Mouse (Mus musculus): ENCODE measurements at regions not wholly inside any gene's neighbourhood (a gene's known extent, or its start where the extent isn't known, plus 50 kb on each side); places are given as distances from the start of the nearest gene placed in this dataset.

DNA sequence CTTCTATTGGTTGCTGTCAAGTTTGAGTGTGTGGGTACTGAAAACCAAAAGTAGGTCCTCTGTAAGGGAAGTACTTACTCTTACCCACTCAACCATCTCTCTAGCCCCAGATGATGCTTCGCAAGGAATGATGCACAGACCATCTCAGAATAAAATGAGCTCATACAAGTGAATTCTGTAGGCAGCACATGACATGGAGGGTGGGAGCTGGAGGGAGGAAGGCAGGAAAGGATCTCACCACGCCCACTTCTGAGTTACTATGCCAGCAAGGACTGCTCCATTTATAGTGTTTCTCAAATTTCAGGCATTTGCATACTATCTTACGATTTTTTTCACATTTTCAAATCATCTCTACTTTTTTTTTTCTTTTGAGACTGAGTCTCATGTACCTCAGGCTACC is 273.8 kb upstream of the Rack1 start:
- Histone ChIP-seq H3K27me3 (ENCODE audit: control insufficient read depth in 1 of 2, insufficient read depth in 2 of 2, low read length in 2 of 2) (no peaks in the 10 kb centered on the region), H3K36me3 (ENCODE audit: control insufficient read depth in 1 of 2, insufficient read depth in 2 of 2, low read length in 2 of 2) (no peaks in the 10 kb centered on the region), H3K4me3 (ENCODE audit: control insufficient read depth in 1 of 2, insufficient read depth in 1 of 2, low read depth in 2 of 2, low read length in 2 of 2) (no peak overlapping the region), H3K9ac (ENCODE audit: control insufficient read depth, low read depth, low read length, poor library complexity, severe bottlenecking) (no peak overlapping the region), H3K4me1 (ENCODE audit: control insufficient read depth in 1 of 2, insufficient read depth in 2 of 2, low read length in 2 of 2) (no peaks in the 10 kb centered on the region), H3K79me2 (ENCODE audit: control insufficient read depth, insufficient read depth, low read length, poor library complexity) (no peaks in the 10 kb centered on the region), H3K27ac (ENCODE audit: control insufficient read depth, low read depth, low read length) (no peak overlapping the region), H3K9me3 (replicated peaks; ENCODE audit: insufficient read depth, low read length) (no peaks in the 10 kb centered on the region)
- TF ChIP-seq GABPA (IDR thresholded peaks at IDR 0.05; ENCODE audit: low read depth, low read length) (no peak), MAZ (IDR thresholded peaks at IDR 0.05; ENCODE audit: low read depth, low read length) (no peak), POLR2AphosphoS2 (IDR thresholded peaks at IDR 0.05; ENCODE audit: low read length) (no peak), GATA1 (IDR thresholded peaks at IDR 0.05; ENCODE audit: low read depth, low read length) (no peak), JUND (IDR thresholded peaks at IDR 0.05; ENCODE audit: low read depth, low read length) (no peak), CTCF (IDR thresholded peaks at IDR 0.05 in 2 of 3, conservative IDR thresholded peaks at IDR 0.05 in 1 of 3; ENCODE audit: control insufficient read depth in 1 of 3, insufficient read depth in 1 of 3, low read depth in 2 of 3, low read length in 3 of 3, poor library complexity in 1 of 3, severe bottlenecking in 1 of 3) (no peak), MYC (IDR thresholded peaks at IDR 0.05; ENCODE audit: low read depth, low read length) (no peak), SMC3 (IDR thresholded peaks at IDR 0.05; ENCODE audit: low read depth, low read length) (no peak), RAD21 (IDR thresholded peaks at IDR 0.05; ENCODE audit: low read depth, low read length) (no peak), USF2 (IDR thresholded peaks at IDR 0.05; ENCODE audit: borderline replicate concordance in 1 of 2, insufficient read depth in 1 of 2, low read depth in 1 of 2, low read length in 2 of 2) (no peak), E2F4 (IDR thresholded peaks at IDR 0.05; ENCODE audit: borderline replicate concordance, low read depth, low read length) (no peak), ELF1 (IDR thresholded peaks at IDR 0.05; ENCODE audit: low read depth, low read length) (no peak), ZC3H11A (IDR thresholded peaks at IDR 0.05; ENCODE audit: low read depth, low read length) (no peak), ETS1 (IDR thresholded peaks at IDR 0.05; ENCODE audit: low read depth, low read length) (no peak), MXI1 (IDR thresholded peaks at IDR 0.05; ENCODE audit: low read depth, low read length) (no peak), TCF12 (IDR thresholded peaks at IDR 0.05; ENCODE audit: low read depth, low read length) (no peak), TAL1 (IDR thresholded peaks at IDR 0.05; ENCODE audit: low read length) (no peak), ZKSCAN1 (IDR thresholded peaks at IDR 0.05; ENCODE audit: low read depth, low read length) (no peak), CHD2 (IDR thresholded peaks at IDR 0.05; ENCODE audit: low read length) (no peak)
- no peak for DNase-seq (ENCODE audit: low read depth, low spot score)

DNA sequence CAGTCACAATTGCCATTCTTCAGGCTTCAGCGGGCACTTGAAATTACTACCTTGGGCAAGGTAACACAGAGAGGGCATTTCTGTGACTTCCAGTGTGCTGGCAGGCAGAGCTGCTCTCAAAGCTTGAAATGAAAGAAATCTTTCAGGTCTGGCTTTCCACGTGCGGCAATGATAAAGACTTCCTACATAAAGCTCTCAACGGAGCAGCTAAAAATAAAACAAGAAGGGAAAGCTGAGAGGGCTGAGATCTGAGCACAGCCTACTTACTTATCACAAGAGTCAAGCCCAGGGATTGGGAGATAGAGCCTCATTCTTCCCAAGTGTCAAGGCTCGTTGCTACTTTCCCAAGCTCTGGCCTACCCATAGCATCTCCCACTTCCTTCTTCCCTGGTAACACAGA is 274.6 kb upstream of the Rack1 start:
- H3K9ac ChIP-seq (ENCODE audit: control insufficient read depth, low read depth, low read length, poor library complexity, severe bottlenecking), result no peak overlapping the region
- TF ChIP-seq CHD2 (IDR thresholded peaks at IDR 0.05; ENCODE audit: low read length), result no peak
- no peak for TF ChIP-seq MAX (IDR thresholded peaks at IDR 0.05; ENCODE audit: low read length)
- no peak for TF ChIP-seq CHD1 (IDR thresholded peaks at IDR 0.05; ENCODE audit: low read depth, low read length)
- TF ChIP-seq MAFK (IDR thresholded peaks at IDR 0.05; ENCODE audit: borderline replicate concordance, low read depth, low read length), result no peak
- no peak for TF ChIP-seq KAT2A (conservative IDR thresholded peaks at IDR 0.05; ENCODE audit: low read depth, low read length)
- no peak for TF ChIP-seq RCOR1 (IDR thresholded peaks at IDR 0.05; ENCODE audit: low read depth, low read length)
- no peak for TF ChIP-seq GABPA (IDR thresholded peaks at IDR 0.05; ENCODE audit: low read depth, low read length)
- TF ChIP-seq ZMIZ1 (IDR thresholded peaks at IDR 0.05; ENCODE audit: low read depth, low read length), result no peak
- TF ChIP-seq TAL1 (IDR thresholded peaks at IDR 0.05; ENCODE audit: low read length), result no peak
- DNase-seq (ENCODE audit: low read depth, low spot score), result no peak

More for the DNA sequence above, 274.6 kb upstream of the Rack1 start:
- no peak overlapping the region for H3K27ac ChIP-seq (ENCODE audit: control insufficient read depth, low read depth, low read length)
- H3K4me3 ChIP-seq (ENCODE audit: control insufficient read depth in 1 of 2, insufficient read depth in 1 of 2, low read depth in 2 of 2, low read length in 2 of 2), result no peak overlapping the region
- no peaks in the 10 kb centered on the region for H3K9me3 ChIP-seq (replicated peaks; ENCODE audit: insufficient read depth, low read length)
- no peaks in the 10 kb centered on the region for H3K79me2 ChIP-seq (ENCODE audit: control insufficient read depth, insufficient read depth, low read length, poor library complexity)
- no peaks in the 10 kb centered on the region for H3K36me3 ChIP-seq (ENCODE audit: control insufficient read depth in 1 of 2, insufficient read depth in 2 of 2, low read length in 2 of 2)
- H3K27me3 ChIP-seq (ENCODE audit: control insufficient read depth in 1 of 2, insufficient read depth in 2 of 2, low read length in 2 of 2), result no peaks in the 10 kb centered on the region
- H3K4me1 ChIP-seq (ENCODE audit: control insufficient read depth in 1 of 2, insufficient read depth in 2 of 2, low read length in 2 of 2), result no peaks in the 10 kb centered on the region
